Mouse (Mus musculus) bone marrow macrophage, adult 2 months (primary cell): ENCODE measurements at regions not wholly inside any gene's neighbourhood (a gene's known extent, or its start where the extent isn't known, plus 50 kb on each side); places are given as distances from the start of the nearest gene placed in this dataset.

Experiments used
- CTCF ChIP-seq: IDR thresholded peaks from 2 replicates; pipeline ENCODE4 v1.5.1; 2012; ENCODE audit warnings: low read depth, mild to moderate bottlenecking, low read length, moderate library complexity
- POLR2A ChIP-seq: IDR thresholded peaks from 2 replicates; pipeline ENCODE4 v1.6.1; 2012; ENCODE audit warnings: mild to moderate bottlenecking, low read depth, low read length, borderline replicate concordance

DNA sequence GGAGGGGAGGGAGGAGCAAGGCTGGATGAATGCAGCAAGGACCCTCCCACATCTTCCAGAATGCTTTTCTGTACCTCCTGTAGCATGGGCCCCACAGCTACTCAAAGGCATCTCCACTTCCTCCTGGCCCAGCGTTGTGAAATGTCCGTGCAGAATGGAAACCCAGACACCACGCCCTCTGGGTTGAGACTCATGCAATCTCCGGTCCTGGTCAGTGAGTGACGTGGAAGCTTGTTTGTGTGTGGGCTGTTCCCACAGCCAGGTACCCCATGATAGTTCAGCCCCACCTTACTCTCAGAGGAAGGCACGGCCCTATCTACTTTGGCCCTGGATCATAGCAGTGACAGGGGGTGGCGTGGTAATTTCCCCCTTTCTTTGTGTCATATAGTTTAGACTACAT lies 120.8 kb upstream of the Cxcr4 start:
- no peak for TF ChIP-seq CTCF
- TF ChIP-seq POLR2A = no peak
